Mouse (Mus musculus): ENCODE data around the gene Rab10. TPM values are rescaled to one million over a fixed set of nuclear protein-coding genes. Genes with fewer than 3 reads are reported as not detected.

The Rab10 gene
- polyA plus RNA-seq, 2 experiments, result 79.4 to 94.7 TPM

GRCm38 (mm10) chr12:3223352-3223751 lies 86.4 kb downstream of the Rab10 start:
- H3K27ac ChIP-seq (replicated peaks; ENCODE audit: low read depth, low read length), result no peak overlapping the region
- no peak overlapping the region for H3K4me2 ChIP-seq (replicated peaks; ENCODE audit: low read depth, low read length, severe bottlenecking)
- ATAC-seq (ENCODE audit: low FRiP score, low read depth), result no peak
- no peaks in the 10 kb centered on the region for H3K27me3 ChIP-seq (ENCODE audit: control insufficient read depth, insufficient read depth, low read length)
- H3K9ac ChIP-seq (ENCODE audit: low read depth, low read length, severe bottlenecking), result no peak overlapping the region
- DNase-seq (ENCODE audit: low spot score), result no peak
- H3K4me3 ChIP-seq (replicated peaks; ENCODE audit: low read length), result no peak overlapping the region
- no peak for TF ChIP-seq POLR2A (IDR thresholded peaks at IDR 0.05; ENCODE audit: borderline replicate concordance, extremely low read depth, insufficient read depth, insufficient read length)
- no peaks in the 10 kb centered on the region for H3K36me3 ChIP-seq (ENCODE audit: control insufficient read depth, insufficient read depth, low read length)
- no peaks in the 10 kb centered on the region for H3K9me3 ChIP-seq (ENCODE audit: control insufficient read depth, low read length)
- no peaks in the 10 kb centered on the region for H3K4me1 ChIP-seq (ENCODE audit: control insufficient read depth, insufficient read depth, low read length)
- WGBS, result 66% methylated on average over 2 of the region's 2 CpGs

GRCm38 (mm10) chr12:3210181-3210580 lies 99.6 kb downstream of the Rab10 start:
- H3K27ac ChIP-seq (replicated peaks; ENCODE audit: low read depth, low read length), result no peak overlapping the region
- WGBS, result 66% methylated on average over 2 of the region's 2 CpGs
- DNase-seq (ENCODE audit: low spot score), result no peak
- no peaks in the 10 kb centered on the region for H3K4me1 ChIP-seq (ENCODE audit: control insufficient read depth, insufficient read depth, low read length)
- no peak overlapping the region for H3K4me2 ChIP-seq (replicated peaks; ENCODE audit: low read depth, low read length, severe bottlenecking)
- H3K4me3 ChIP-seq (replicated peaks; ENCODE audit: low read length), result no peak overlapping the region
- no peak for TF ChIP-seq POLR2A (IDR thresholded peaks at IDR 0.05; ENCODE audit: borderline replicate concordance, extremely low read depth, insufficient read depth, insufficient read length)
- no peaks in the 10 kb centered on the region for H3K36me3 ChIP-seq (ENCODE audit: control insufficient read depth, insufficient read depth, low read length)
- H3K9me3 ChIP-seq (ENCODE audit: control insufficient read depth, low read length), result no peaks in the 10 kb centered on the region
- H3K9ac ChIP-seq (ENCODE audit: low read depth, low read length, severe bottlenecking), result no peak overlapping the region
- H3K27me3 ChIP-seq (ENCODE audit: control insufficient read depth, insufficient read depth, low read length), result no peaks in the 10 kb centered on the region
- no peak for ATAC-seq (ENCODE audit: low FRiP score, low read depth)

GRCm38 (mm10) chr12:3209163-3209562 lies 100.6 kb downstream of the Rab10 start:
- no peak overlapping the region for H3K27ac ChIP-seq (replicated peaks; ENCODE audit: low read depth, low read length)
- H3K36me3 ChIP-seq (ENCODE audit: control insufficient read depth, insufficient read depth, low read length), result no peaks in the 10 kb centered on the region
- ATAC-seq (ENCODE audit: low FRiP score, low read depth) (no peak), DNase-seq (ENCODE audit: low spot score) (no peak)
- no peaks in the 10 kb centered on the region for H3K9me3 ChIP-seq (ENCODE audit: control insufficient read depth, low read length)
- TF ChIP-seq POLR2A (IDR thresholded peaks at IDR 0.05; ENCODE audit: borderline replicate concordance, extremely low read depth, insufficient read depth, insufficient read length), result no peak
- H3K27me3 ChIP-seq (ENCODE audit: control insufficient read depth, insufficient read depth, low read length), result no peaks in the 10 kb centered on the region
- no peak overlapping the region for H3K4me3 ChIP-seq (replicated peaks; ENCODE audit: low read length)
- H3K4me2 ChIP-seq (replicated peaks; ENCODE audit: low read depth, low read length, severe bottlenecking), result no peak overlapping the region
- H3K4me1 ChIP-seq (ENCODE audit: control insufficient read depth, insufficient read depth, low read length), result no peaks in the 10 kb centered on the region
- 53% methylated on average over 1 of the region's 1 CpGs for WGBS
- no peak overlapping the region for H3K9ac ChIP-seq (ENCODE audit: low read depth, low read length, severe bottlenecking)

Other genes with a start within 250 kb of the Rab10 start
- 15.7 and 24.1 TPM in 2 replicates for gene Kif3c, start 55.2 kb upstream of the Rab10 start, polyA plus RNA-seq (2012; rRNA removed)
- 10.4 and 14.6 TPM in 2 replicates for gene Kif3c, start 55.2 kb upstream of the Rab10 start, polyA plus RNA-seq (2014; fragmentation: Nextera tagmentation; extraction: Ambion mirVana)
- 13.1 and 13.6 TPM in 2 replicates for gene Asxl2, start 116.9 kb upstream of the Rab10 start, polyA plus RNA-seq (2012; rRNA removed)
- 14.7 TPM in 2 replicates for gene Asxl2, start 116.9 kb upstream of the Rab10 start, polyA plus RNA-seq (2014; fragmentation: Nextera tagmentation; extraction: Ambion mirVana)